Mouse (Mus musculus) heart, embryonic 14.5 days (tissue): ENCODE data around the gene Tmtc4. TPM values are rescaled to one million over a fixed set of nuclear protein-coding genes. Genes with fewer than 3 reads are reported as not detected.

Source experiments
- ATAC-seq: fragments of 200-750 bp; cut with Nextera tagmentation; 2 replicates; pipeline ENCODE4 v1.8.0; 2017; ENCODE audit warnings: low read depth, moderate TSS enrichment; ENCODE audit not compliant: insufficient number of reproducible peaks, insufficient read depth, low FRiP score
- H3K27ac ChIP-seq, 2 experiments: fragments of 200-500 bp in 1 of 2; fragments of 300-500 bp in 1 of 2; sonication (generic) in 1 of 2; replicated peaks in 1 of 2; 2 replicates each; pipeline ENCODE4 v1.5.1; 2012 to 2014; ENCODE audit warnings: low read depth in 2 of 2, low read length in 2 of 2, control low read depth in 1 of 2, mild to moderate bottlenecking in 1 of 2, mixed read lengths in 1 of 2; ENCODE audit not compliant: control insufficient read depth in 1 of 2, insufficient read depth in 1 of 2
- H3K27me3 ChIP-seq: fragments of 300-500 bp; sonication (generic); 2 replicates; pipeline ENCODE4 v1.6.1; 2014; ENCODE audit warnings: mild to moderate bottlenecking, low read length, control low read depth; ENCODE audit not compliant: control insufficient read depth, insufficient read depth
- H3K36me3 ChIP-seq: fragments of 300-500 bp; sonication (generic); 2 replicates; pipeline ENCODE4 v1.6.1; 2014; ENCODE audit warnings: mild to moderate bottlenecking, control low read depth, low read length, mixed read lengths; ENCODE audit not compliant: control insufficient read depth, insufficient read depth
- H3K4me1 ChIP-seq, 2 experiments: fragments of 200-500 bp in 1 of 2; fragments of 300-500 bp in 1 of 2; sonication (generic) in 1 of 2; 2 replicates each; pipeline ENCODE4 v1.6.1; 2012 to 2014; ENCODE audit warnings: low read length in 2 of 2, control low read depth in 1 of 2, mixed read lengths in 1 of 2; ENCODE audit not compliant: control insufficient read depth in 2 of 2, insufficient read depth in 2 of 2
- H3K4me2 ChIP-seq: fragments of 300-500 bp; sonication (generic); 2 replicates; pipeline ENCODE4 v1.6.1; 2014; ENCODE audit warnings: mild to moderate bottlenecking, low read length
- H3K4me3 ChIP-seq, 2 experiments: fragments of 200-500 bp in 1 of 2; fragments of 300-500 bp in 1 of 2; sonication (generic) in 1 of 2; 2 replicates each; pipeline ENCODE4 v1.5.1; 2012 to 2014; ENCODE audit warnings: low read length in 2 of 2, mild to moderate bottlenecking in 2 of 2, control low read depth in 1 of 2, low read depth in 1 of 2, moderate library complexity in 1 of 2; ENCODE audit not compliant: control insufficient read depth in 1 of 2, insufficient read depth in 1 of 2
- H3K9ac ChIP-seq: fragments of 300-500 bp; sonication (generic); 2 replicates; pipeline ENCODE4 v1.6.1; 2014; ENCODE audit warnings: mild to moderate bottlenecking, low read length
- H3K9me3 ChIP-seq: fragments of 300-500 bp; sonication (generic); 2 replicates; pipeline ENCODE4 v1.6.1; 2016; ENCODE audit warnings: low read length, control low read depth; ENCODE audit not compliant: control insufficient read depth
- WGBS: fragments of 180-500 bp; shearing (Covaris S2); extraction: QIAGEN DNeasy Blood & Tissue Kit; methylation state at CpG from one replicate; pipeline ENCODE4 v1.1.7; 2014; 5-methylcytosine and 5-hydroxymethylcytosine counted together
- polyA plus RNA-seq: library from polyadenylated mRNA; unstranded; fragments of >200 nt; fragmentation: Nextera tagmentation; extraction: Ambion mirVana; gene quantifications from 2 replicates; pipeline ENCODE4 v1.2.1, GENCODE M21; 2014

Tmtc4 gene
- polyA plus RNA-seq, 1 experiment from 2014 or later = 17.4 TPM

- no peak overlapping the region for H3K9ac ChIP-seq
- no peak overlapping the region for H3K4me3 ChIP-seq
- peak overlapping the region in 1 of 2 experiments; percentile 32; a peak in 1 of 4 replicates for H3K27ac ChIP-seq
- H3K9me3 ChIP-seq = no peaks in the 10 kb centered on the region
- H3K27me3 ChIP-seq = no peaks in the 10 kb centered on the region
- H3K36me3 ChIP-seq = no peaks in the 10 kb centered on the region
- peaks cover 4 to 6% of the 10 kb centered on the region in 2 experiments; a peak in 2 of 4 replicates for H3K4me1 ChIP-seq
- 66% methylated on average over 2 of the region's 2 CpGs for WGBS
- no peak for ATAC-seq
- H3K4me2 ChIP-seq = peak overlapping the region; percentile 8
These were observed 24.8 kb upstream of the Tmtc4 start for GRCm38 (mm10) chr14:123008672-123009071.

- ATAC-seq = no peak
- 74% methylated on average over 1 of the region's 1 CpGs for WGBS
- H3K27me3 ChIP-seq = peaks cover 3% of the 10 kb centered on the region; the same call in 1 of the 2 replicates
- H3K36me3 ChIP-seq = no peaks in the 10 kb centered on the region
- no peak overlapping the region for H3K9ac ChIP-seq
- no peaks in the 10 kb centered on the region for H3K9me3 ChIP-seq
- no peak overlapping the region for H3K4me3 ChIP-seq
- no peak overlapping the region for H3K27ac ChIP-seq
- no peak overlapping the region for H3K4me2 ChIP-seq
- H3K4me1 ChIP-seq = peaks cover under 1 to 2% of the 10 kb centered on the region in 2 experiments; a peak in 1 of 4 replicates
These were observed 19.9 kb upstream of the Tmtc4 start for GRCm38 (mm10) chr14:123003715-123004114.

GRCm38 (mm10) chr14:123001391-123001790, 17.6 kb upstream of the Tmtc4 start:
- no peak overlapping the region for H3K4me2 ChIP-seq

DNA sequence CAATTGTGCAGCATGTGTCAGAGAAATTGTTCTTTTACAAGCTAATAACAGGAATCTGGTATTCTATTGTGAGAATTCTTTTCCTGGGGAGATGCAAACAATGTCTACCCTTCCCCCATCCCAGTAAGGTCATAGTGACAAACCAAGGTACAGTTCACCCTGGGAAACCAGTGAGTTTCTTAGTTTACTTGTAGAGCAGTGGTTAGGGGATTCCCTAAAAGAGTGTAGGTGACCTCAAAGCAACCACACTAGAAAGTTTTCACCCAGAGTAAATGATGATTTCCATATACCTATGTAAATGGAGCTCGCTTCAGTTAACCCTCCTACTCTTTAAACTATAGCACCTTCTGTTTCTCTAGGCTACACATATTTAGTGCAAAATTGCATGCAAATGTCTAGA, 13.6 kb upstream of the Tmtc4 start:
- 77% methylated on average over 1 of the region's 1 CpGs for whole genome bisulfite sequencing
- no peak for ATAC-seq
- peaks cover 3% of the 10 kb centered on the region; the same call in 1 of the 2 replicates for H3K27me3 ChIP-seq

More at GRCm38 (mm10) chr14:123001391-123001790, 17.6 kb upstream of the Tmtc4 start:
- Histone ChIP-seq H3K27ac (no peak overlapping the region), H3K4me3 (no peak overlapping the region), H3K9ac (no peak overlapping the region), H3K36me3 (no peaks in the 10 kb centered on the region), H3K9me3 (no peaks in the 10 kb centered on the region), H3K27me3 (peaks cover 3% of the 10 kb centered on the region; the same call in 1 of the 2 replicates), H3K4me1 (no peaks in the 10 kb centered on the region)
- 42% methylated on average over 3 of the region's 3 CpGs for WGBS
- no peak for ATAC-seq

GRCm38 (mm10) chr14:122993935-122994334, 10.1 kb upstream of the Tmtc4 start:
- no peaks in the 10 kb centered on the region for H3K36me3 ChIP-seq
- H3K9me3 ChIP-seq = no peaks in the 10 kb centered on the region
- H3K27ac ChIP-seq = no peak overlapping the region
- H3K4me3 ChIP-seq = no peak overlapping the region
- no peak overlapping the region for H3K4me2 ChIP-seq
- H3K9ac ChIP-seq = no peak overlapping the region
- WGBS = 82% methylated on average over 2 of the region's 2 CpGs
- no peaks in the 10 kb centered on the region for H3K4me1 ChIP-seq
- ATAC-seq = no peak
- H3K27me3 ChIP-seq = no peaks in the 10 kb centered on the region

More for the DNA sequence above, 13.6 kb upstream of the Tmtc4 start:
- H3K4me1 ChIP-seq = no peaks in the 10 kb centered on the region
- H3K9ac ChIP-seq = no peak overlapping the region
- H3K27ac ChIP-seq = no peak overlapping the region
- no peak overlapping the region for H3K4me3 ChIP-seq
- no peaks in the 10 kb centered on the region for H3K36me3 ChIP-seq
- no peaks in the 10 kb centered on the region for H3K9me3 ChIP-seq
- H3K4me2 ChIP-seq = no peak overlapping the region

DNA sequence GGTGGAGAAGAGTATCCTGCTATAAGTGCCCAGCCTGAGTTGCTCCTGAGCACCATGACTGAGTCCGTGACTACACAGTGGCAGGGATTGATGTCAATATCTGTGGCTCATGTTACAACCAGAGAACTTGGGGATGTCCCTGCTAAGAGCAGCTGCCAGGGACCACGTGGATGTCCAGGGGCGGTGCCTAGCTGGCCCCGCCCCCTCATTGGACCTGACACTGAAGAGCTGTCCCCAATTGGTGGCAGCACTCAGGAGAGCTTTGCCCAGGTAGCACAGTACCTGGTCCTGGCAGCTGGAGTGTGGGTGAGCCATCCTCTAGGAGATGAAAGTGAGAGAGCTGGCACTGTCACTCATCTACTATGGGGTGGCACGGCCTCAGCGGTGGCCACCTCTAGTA, 9.1 kb upstream of the Tmtc4 start:
- no peak overlapping the region for H3K9ac ChIP-seq
- no peak for ATAC-seq
- WGBS = 52% methylated on average over 6 of the region's 6 CpGs
- no peaks in the 10 kb centered on the region for H3K9me3 ChIP-seq
- no peaks in the 10 kb centered on the region for H3K36me3 ChIP-seq
- no peaks in the 10 kb centered on the region for H3K4me1 ChIP-seq
- no peak overlapping the region for H3K4me2 ChIP-seq
- H3K27ac ChIP-seq = no peak overlapping the region
- no peaks in the 10 kb centered on the region; the same call in 1 of the 2 replicates for H3K27me3 ChIP-seq
- H3K4me3 ChIP-seq = no peak overlapping the region

- WGBS = 53% methylated on average over 4 of the region's 4 CpGs
- no peak for ATAC-seq
These were observed 6.8 kb upstream of the Tmtc4 start for GRCm38 (mm10) chr14:122990521-122991052.

DNA sequence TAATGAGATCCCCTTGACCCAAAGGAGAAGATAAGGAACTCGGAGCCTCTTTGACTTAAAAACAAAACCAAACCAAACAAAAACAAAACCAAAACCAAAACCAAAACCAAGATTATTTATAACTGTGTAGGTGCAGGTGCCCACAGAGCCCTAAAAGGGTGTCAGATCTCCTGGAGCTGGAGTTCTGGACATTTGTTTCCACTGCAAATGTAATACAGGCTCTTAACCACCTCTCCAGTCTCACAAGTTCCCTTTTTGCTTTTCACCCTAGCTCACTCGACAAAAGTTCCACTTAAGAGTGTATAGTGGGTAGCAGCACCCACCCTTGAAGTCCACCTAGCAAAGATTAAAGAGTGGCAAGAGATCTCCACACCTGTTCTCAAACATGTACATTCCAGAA, 2.6 kb upstream of the Tmtc4 start:
- no peak overlapping the region for H3K4me3 ChIP-seq
- no peaks in the 10 kb centered on the region; the same call in 1 of the 2 replicates for H3K27me3 ChIP-seq
- no peak overlapping the region for H3K4me2 ChIP-seq
- ATAC-seq = no peak
- 48% methylated on average over 2 of the region's 2 CpGs for WGBS
- no peak overlapping the region for H3K9ac ChIP-seq
- peaks cover 2 to 14% of the 10 kb centered on the region in 2 experiments; a peak in 3 of 4 replicates for H3K4me1 ChIP-seq
- no peaks in the 10 kb centered on the region for H3K36me3 ChIP-seq
- H3K27ac ChIP-seq = no peak overlapping the region
- no peaks in the 10 kb centered on the region for H3K9me3 ChIP-seq

More at GRCm38 (mm10) chr14:122990521-122991052, 6.8 kb upstream of the Tmtc4 start:
- H3K4me1 ChIP-seq = no peaks in the 10 kb centered on the region
- no peak overlapping the region for H3K27ac ChIP-seq
- no peaks in the 10 kb centered on the region; the same call in 1 of the 2 replicates for H3K27me3 ChIP-seq
- no peaks in the 10 kb centered on the region for H3K36me3 ChIP-seq
- H3K4me3 ChIP-seq = no peak overlapping the region
- H3K9me3 ChIP-seq = no peaks in the 10 kb centered on the region
- H3K4me2 ChIP-seq = no peak overlapping the region
- no peak overlapping the region for H3K9ac ChIP-seq
